Mouse (Mus musculus) heart, postnatal 0 days (tissue): ENCODE results near the gene Cryl1. TPM values are rescaled to one million over a fixed set of nuclear protein-coding genes. Genes with fewer than 3 reads are reported as not detected.

Experiments used
- ATAC-seq: fragments of 200-750 bp; cut with Nextera tagmentation; 2 replicates; pipeline ENCODE4 v1.8.0; 2017; ENCODE audit warnings: low read depth, moderate number of reproducible peaks, moderate library complexity; ENCODE audit not compliant: insufficient read depth
- DNase-seq: peaks from one replicate; pipeline ENCODE4 v3.0.0-alpha.2; 2016; ENCODE audit warnings: low spot score
- H3K27ac ChIP-seq: fragments of 300-500 bp; sonication (generic); 2 replicates; pipeline ENCODE4 v1.5.1; 2014; ENCODE audit warnings: low read depth, mild to moderate bottlenecking
- H3K27me3 ChIP-seq: fragments of 300-500 bp; sonication (generic); 2 replicates; pipeline ENCODE4 v1.6.1; 2014; ENCODE audit warnings: low read length, mixed read lengths; ENCODE audit not compliant: control insufficient read depth, insufficient read depth
- H3K36me3 ChIP-seq: fragments of 300-500 bp; sonication (generic); replicated peaks from 2 replicates; pipeline ENCODE4 v1.6.1; 2014; ENCODE audit warnings: low read length, mixed read lengths; ENCODE audit not compliant: control insufficient read depth, insufficient read depth
- H3K4me1 ChIP-seq: fragments of 300-500 bp; sonication (generic); 2 replicates; pipeline ENCODE4 v1.6.1; 2014; ENCODE audit warnings: antibody characterized with exemption; ENCODE audit not compliant: control insufficient read depth, insufficient read depth
- H3K4me2 ChIP-seq: fragments of 300-500 bp; sonication (generic); 2 replicates; pipeline ENCODE4 v1.6.1; 2014; ENCODE audit warnings: low read depth, mild to moderate bottlenecking, low read length, moderate library complexity
- H3K4me3 ChIP-seq: fragments of 300-500 bp; sonication (generic); 2 replicates; pipeline ENCODE4 v1.5.1; 2014; ENCODE audit warnings: low read depth, low read length
- H3K9ac ChIP-seq: fragments of 300-500 bp; sonication (generic); replicated peaks from 2 replicates; pipeline ENCODE4 v1.6.1; 2014; ENCODE audit warnings: low read depth, low read length, mixed read lengths
- H3K9me3 ChIP-seq: fragments of 300-500 bp; sonication (generic); replicated peaks from 2 replicates; pipeline ENCODE4 v1.6.1; 2016; ENCODE audit warnings: low read length; ENCODE audit not compliant: control insufficient read depth
- CTCF ChIP-seq: IDR thresholded peaks from 2 replicates; pipeline ENCODE4 v1.5.1; 2016; ENCODE audit warnings: antibody characterized with exemption, control low read depth, low read depth
- EP300 ChIP-seq: IDR thresholded peaks from 2 replicates; pipeline ENCODE4 v1.6.1; 2016; ENCODE audit warnings: antibody characterized with exemption, low read depth
- WGBS: fragments of 180-500 bp; shearing (Covaris S2); extraction: QIAGEN DNeasy Blood & Tissue Kit; methylation state at CpG from one replicate; pipeline ENCODE4 v1.1.7; 2014; 5-methylcytosine and 5-hydroxymethylcytosine counted together
- polyA plus RNA-seq: library from polyadenylated mRNA; unstranded; fragments of >200 nt; fragmentation: Nextera tagmentation; extraction: Ambion mirVana; gene quantifications from 2 replicates; pipeline ENCODE4 v1.2.1, GENCODE M21; 2015
- total RNA-seq: library from RNA; depleted of rRNA; stranded (reverse); fragments of >200 nt; gene quantifications from 2 replicates; pipeline ENCODE4 v1.2.3, GENCODE M21; 2014; ENCODE audit warnings: low replicate concordance

Cryl1 gene
- total and polyA plus RNA-seq, 2 experiments from 2014 or later: 1.6 to 10.5 TPM

GRCm38 (mm10) chr14:57334833-57335232 lies 63.5 kb downstream of the Cryl1 start:
- no peaks in the 10 kb centered on the region for H3K27me3 ChIP-seq
- ATAC-seq (no peak), DNase-seq (no peak)
- no peaks in the 10 kb centered on the region for H3K36me3 ChIP-seq
- WGBS: 69% methylated on average over 6 of the region's 6 CpGs
- no peak overlapping the region for H3K9ac ChIP-seq
- H3K4me2 ChIP-seq: no peak overlapping the region
- no peaks in the 10 kb centered on the region for H3K4me1 ChIP-seq
- TF ChIP-seq EP300 (no peak), CTCF (peak; percentile 28)
- no peaks in the 10 kb centered on the region for H3K9me3 ChIP-seq
- no peak overlapping the region for H3K4me3 ChIP-seq
- no peak overlapping the region for H3K27ac ChIP-seq

- Histone ChIP-seq H3K36me3 (no peaks in the 10 kb centered on the region), H3K27ac (no peak overlapping the region), H3K4me3 (no peak overlapping the region), H3K4me1 (no peaks in the 10 kb centered on the region), H3K9me3 (no peaks in the 10 kb centered on the region), H3K27me3 (no peaks in the 10 kb centered on the region), H3K4me2 (no peak overlapping the region), H3K9ac (no peak overlapping the region)
- DNase-seq: no peak
- no peak for TF ChIP-seq CTCF
- TF ChIP-seq EP300: no peak
- no peak for ATAC-seq
- WGBS: 86% methylated on average over 8 of the region's 8 CpGs
Measured at GRCm38 (mm10) chr14:57332503-57332902, 65.8 kb downstream of the Cryl1 start.

- H3K27me3 ChIP-seq: no peaks in the 10 kb centered on the region
- no peak overlapping the region for H3K4me3 ChIP-seq
- no peaks in the 10 kb centered on the region for H3K9me3 ChIP-seq
- H3K4me1 ChIP-seq: no peaks in the 10 kb centered on the region
- H3K9ac ChIP-seq: no peak overlapping the region
- no peaks in the 10 kb centered on the region for H3K36me3 ChIP-seq
- DNase-seq: no peak
- no peak overlapping the region for H3K4me2 ChIP-seq
- 71% methylated on average over 10 of the region's 10 CpGs for WGBS
- ATAC-seq: no peak
- H3K27ac ChIP-seq: no peak overlapping the region
- no peak for TF ChIP-seq CTCF
- TF ChIP-seq EP300: no peak
Measured at GRCm38 (mm10) chr14:57331097-57331496, 67.2 kb downstream of the Cryl1 start.

- no peaks in the 10 kb centered on the region for H3K36me3 ChIP-seq
- no peak overlapping the region for H3K4me2 ChIP-seq
- no peak for ATAC-seq
- TF ChIP-seq CTCF (no peak), EP300 (no peak)
- no peaks in the 10 kb centered on the region for H3K4me1 ChIP-seq
- DNase-seq: no peak
- H3K9me3 ChIP-seq: no peaks in the 10 kb centered on the region
- H3K27me3 ChIP-seq: no peaks in the 10 kb centered on the region
- H3K27ac ChIP-seq: no peak overlapping the region
- no peak overlapping the region for H3K9ac ChIP-seq
- 91% methylated on average over 15 of the region's 15 CpGs for WGBS
- H3K4me3 ChIP-seq: no peak overlapping the region
Measured at GRCm38 (mm10) chr14:57329600-57329999, 68.7 kb downstream of the Cryl1 start.

GRCm38 (mm10) chr14:57326771-57327170 lies 71.6 kb downstream of the Cryl1 start:
- H3K27me3 ChIP-seq: no peaks in the 10 kb centered on the region
- no peak for DNase-seq
- WGBS: 95% methylated on average over 6 of the region's 6 CpGs

GRCm38 (mm10) chr14:57318812-57319211 lies 79.5 kb downstream of the Cryl1 start:
- H3K9ac ChIP-seq: no peak overlapping the region
- no peaks in the 10 kb centered on the region for H3K27me3 ChIP-seq
- H3K9me3 ChIP-seq: no peaks in the 10 kb centered on the region; the same call in 1 of the 2 replicates
- H3K4me3 ChIP-seq: no peak overlapping the region
- no peak overlapping the region for H3K27ac ChIP-seq
- H3K4me2 ChIP-seq: no peak overlapping the region
- TF ChIP-seq CTCF (no peak), EP300 (no peak)
- no peaks in the 10 kb centered on the region for H3K4me1 ChIP-seq
- 88% methylated on average over 1 of the region's 1 CpGs for WGBS
- ATAC-seq: no peak
- no peak for DNase-seq
- no peaks in the 10 kb centered on the region for H3K36me3 ChIP-seq

More at GRCm38 (mm10) chr14:57326771-57327170, 71.6 kb downstream of the Cryl1 start:
- no peak overlapping the region for H3K27ac ChIP-seq
- H3K36me3 ChIP-seq: no peaks in the 10 kb centered on the region
- H3K9me3 ChIP-seq: no peaks in the 10 kb centered on the region
- no peak overlapping the region for H3K9ac ChIP-seq
- no peaks in the 10 kb centered on the region for H3K4me1 ChIP-seq
- no peak overlapping the region for H3K4me3 ChIP-seq
- TF ChIP-seq EP300: no peak
- no peak for TF ChIP-seq CTCF
- H3K4me2 ChIP-seq: no peak overlapping the region
- ATAC-seq: no peak
